Mouse (Mus musculus) hindbrain, postnatal 0 days (tissue): ENCODE data around the gene Alox12. TPM values are rescaled to one million over a fixed set of nuclear protein-coding genes. Genes with fewer than 3 reads are reported as not detected.

Experiments
- ATAC-seq: fragments of 200-750 bp; cut with Nextera tagmentation; 2 replicates; pipeline ENCODE4 v1.8.0; 2017; ENCODE audit warnings: mild to moderate bottlenecking, moderate TSS enrichment, moderate library complexity
- DNase-seq: peaks from one replicate; pipeline ENCODE4 v3.0.0-alpha.2; 2015; ENCODE audit warnings: low spot score
- H3K27ac ChIP-seq: fragments of 300-500 bp; sonication (generic); 2 replicates; pipeline ENCODE4 v1.5.1; 2014; ENCODE audit warnings: mild to moderate bottlenecking
- H3K27me3 ChIP-seq: fragments of 300-500 bp; sonication (generic); 2 replicates; pipeline ENCODE4 v1.6.1; 2014; ENCODE audit warnings: low read length, mixed read lengths; ENCODE audit not compliant: insufficient read depth
- H3K36me3 ChIP-seq: fragments of 300-500 bp; sonication (generic); 2 replicates; pipeline ENCODE4 v1.6.1; 2014; ENCODE audit warnings: low read length, mixed read lengths; ENCODE audit not compliant: insufficient read depth
- H3K4me1 ChIP-seq: fragments of 300-500 bp; sonication (generic); 2 replicates; pipeline ENCODE4 v1.6.1; 2014; ENCODE audit warnings: antibody characterized with exemption, low read length, mixed read lengths; ENCODE audit not compliant: insufficient read depth
- H3K4me2 ChIP-seq: fragments of 300-500 bp; sonication (generic); 2 replicates; pipeline ENCODE4 v1.6.1; 2014; ENCODE audit warnings: low read depth, mild to moderate bottlenecking, low read length, moderate library complexity, mixed read lengths
- H3K4me3 ChIP-seq: fragments of 300-500 bp; sonication (generic); 2 replicates; pipeline ENCODE4 v1.5.1; 2014; ENCODE audit warnings: low read length
- H3K9ac ChIP-seq: fragments of 300-500 bp; sonication (generic); replicated peaks from 2 replicates; pipeline ENCODE4 v1.6.1; 2014; ENCODE audit warnings: mild to moderate bottlenecking, low read length, moderate library complexity, mixed read lengths
- H3K9me3 ChIP-seq: fragments of 300-500 bp; sonication (generic); 2 replicates; pipeline ENCODE4 v1.6.1; 2016; ENCODE audit warnings: low read length, mixed read lengths
- CTCF ChIP-seq: IDR thresholded peaks from 2 replicates; pipeline ENCODE4 v1.5.1; 2016; ENCODE audit warnings: antibody characterized with exemption, control low read depth, low read depth
- WGBS: fragments of 180-500 bp; shearing (Covaris S2); extraction: QIAGEN DNeasy Blood & Tissue Kit; methylation state at CpG from one replicate; pipeline ENCODE4 v1.1.7; 2014; 5-methylcytosine and 5-hydroxymethylcytosine counted together
- polyA plus RNA-seq: library from polyadenylated mRNA; unstranded; fragments of >200 nt; fragmentation: Nextera tagmentation; extraction: Ambion mirVana; gene quantifications from 2 replicates; pipeline ENCODE4 v1.2.1, GENCODE M21; 2015
- total RNA-seq: library from RNA; depleted of rRNA; stranded (reverse); fragments of >200 nt; gene quantifications from 2 replicates; pipeline ENCODE4 v1.2.3, GENCODE M21; 2014

Gene Alox12
- total and polyA plus RNA-seq, 2 experiments from 2014 or later: 0.16 to 0.49 TPM

DNA sequence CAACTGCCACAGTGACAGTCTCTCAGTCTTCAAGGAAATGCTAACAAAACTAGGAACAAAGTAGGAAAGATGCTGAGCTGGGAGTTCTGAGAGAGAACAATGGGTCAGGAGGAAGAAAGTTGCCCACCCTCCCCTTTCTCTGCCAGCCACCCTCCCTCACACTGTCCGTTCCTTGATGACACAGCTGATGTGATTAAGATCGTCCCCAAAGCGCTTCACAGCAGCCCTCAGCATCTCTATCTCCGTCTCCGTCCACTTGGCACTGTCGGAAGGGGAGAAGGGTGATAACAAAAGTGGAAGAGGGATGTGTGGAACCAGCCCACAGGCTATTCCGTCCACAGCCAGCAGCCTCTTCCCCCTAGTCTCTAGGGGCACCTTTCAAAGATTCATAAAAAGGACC is 18.4 kb downstream of the Alox12 start:
- no peaks in the 10 kb centered on the region for H3K27me3 ChIP-seq
- H3K9me3 ChIP-seq: no peaks in the 10 kb centered on the region
- H3K4me3 ChIP-seq: peak overlapping the region; percentile 96
- WGBS: 19% methylated on average over 7 of the region's 7 CpGs
- H3K4me1 ChIP-seq: peaks cover 10% of the 10 kb centered on the region
- TF ChIP-seq CTCF: no peak
- no peak for ATAC-seq
- H3K36me3 ChIP-seq: peaks cover 14% of the 10 kb centered on the region; the same call in 1 of the 2 replicates
- peak overlapping the region; percentile 90 for H3K4me2 ChIP-seq
- peak overlapping the region; percentile 96 for H3K27ac ChIP-seq
- peak overlapping the region; percentile 84 for H3K9ac ChIP-seq
- DNase-seq: no peak

DNA sequence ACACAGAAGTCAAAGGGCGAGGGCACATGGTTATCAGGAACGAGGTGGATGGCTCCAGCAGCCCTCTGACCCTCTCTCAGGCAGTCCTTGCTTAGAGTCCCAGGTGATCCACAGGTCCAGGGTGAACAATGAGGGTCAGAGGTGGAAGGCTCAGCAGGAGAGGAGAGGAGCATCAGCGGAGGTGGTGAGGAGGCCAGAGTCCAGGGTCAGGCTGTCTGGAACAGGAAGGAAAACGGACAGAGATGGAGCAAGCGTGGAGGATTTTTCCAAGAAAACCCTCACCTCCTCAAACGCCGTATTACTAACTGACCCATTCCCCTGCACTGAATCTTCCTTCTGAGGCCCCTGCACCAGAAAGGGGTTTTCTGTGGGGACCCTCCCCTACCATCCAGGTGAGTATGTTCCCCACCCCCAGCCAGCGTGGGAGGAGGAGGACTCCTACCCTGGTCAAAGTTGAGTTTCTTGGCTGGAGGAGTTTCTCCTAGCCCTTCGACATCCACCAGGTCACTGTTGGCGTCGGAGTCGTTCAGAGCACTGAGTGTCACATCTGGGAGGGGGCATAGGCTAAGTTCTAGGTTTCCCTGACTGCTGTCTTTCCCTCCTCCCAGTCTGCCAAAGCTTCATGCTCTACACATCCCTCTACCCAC is 19.8 kb downstream of the Alox12 start:
- ATAC-seq (no peak), DNase-seq (no peak)
- Histone ChIP-seq H3K4me3 (no peak overlapping the region), H3K9ac (no peak overlapping the region), H3K27me3 (no peaks in the 10 kb centered on the region), H3K36me3 (peaks cover 14% of the 10 kb centered on the region; the same call in 1 of the 2 replicates), H3K4me1 (peaks cover 10% of the 10 kb centered on the region), H3K27ac (no peak overlapping the region), H3K4me2 (no peak overlapping the region), H3K9me3 (no peaks in the 10 kb centered on the region)
- 91% methylated on average over 12 of the region's 12 CpGs for WGBS
- no peak for TF ChIP-seq CTCF

DNA sequence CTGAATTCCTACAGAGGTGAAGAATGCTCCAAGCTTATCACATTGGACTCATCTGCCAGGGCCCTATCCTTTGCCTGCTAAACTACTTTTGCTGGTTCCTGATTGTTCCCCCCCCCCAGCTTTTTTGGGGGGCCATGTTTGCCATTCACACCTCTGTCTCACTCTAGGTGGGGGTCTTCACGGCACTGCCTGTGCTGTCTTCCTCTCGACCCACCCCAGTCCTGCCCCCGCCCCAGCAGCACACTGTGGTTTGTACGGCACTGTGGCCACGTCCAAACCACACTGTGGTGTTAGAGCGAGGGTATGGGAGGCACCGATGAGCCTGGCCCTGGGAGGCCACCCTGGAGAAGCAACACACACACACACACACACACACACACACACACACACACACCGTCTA is 20.7 kb downstream of the Alox12 start:
- Histone ChIP-seq H3K4me3 (no peak overlapping the region), H3K27me3 (0 out of 2 replicates have a peak, but pooled peaks cover 4% of the 10 kb centered on the region), H3K4me2 (0 out of 2 replicates have a peak overlapping the region, but pooled peaks have one; percentile 18), H3K36me3 (peaks cover 14% of the 10 kb centered on the region; the same call in 1 of the 2 replicates), H3K9me3 (no peaks in the 10 kb centered on the region), H3K4me1 (peaks cover 10% of the 10 kb centered on the region), H3K27ac (no peak overlapping the region), H3K9ac (no peak overlapping the region)
- ATAC-seq (no peak), DNase-seq (no peak)
- no peak for TF ChIP-seq CTCF
- 81% methylated on average over 8 of the region's 8 CpGs for WGBS

DNA sequence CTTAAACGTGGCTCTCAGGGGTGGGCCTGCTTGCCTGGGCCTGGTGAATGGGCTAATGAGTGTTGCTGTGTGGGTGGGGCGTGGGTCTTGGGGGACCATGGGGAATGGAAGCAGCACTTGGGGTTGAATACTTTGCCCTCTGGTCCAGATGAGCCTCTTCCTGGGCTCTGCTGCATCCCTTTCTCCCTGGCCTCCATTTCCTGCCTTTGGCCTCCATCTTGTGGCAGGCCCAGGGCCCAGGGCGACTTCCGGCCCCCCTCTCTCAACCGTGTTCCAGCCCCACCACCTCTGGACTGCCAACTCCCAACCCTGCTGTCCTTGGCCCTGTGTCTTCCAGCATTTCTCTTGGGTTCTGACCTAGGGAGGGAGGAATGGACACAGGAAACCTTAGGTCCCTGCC is 21.1 kb downstream of the Alox12 start:
- Histone ChIP-seq H3K4me1 (peaks cover 10% of the 10 kb centered on the region), H3K4me2 (0 out of 2 replicates have a peak overlapping the region, but pooled peaks have one; percentile 18), H3K9ac (no peak overlapping the region), H3K27me3 (0 out of 2 replicates have a peak, but pooled peaks cover 6% of the 10 kb centered on the region), H3K36me3 (peaks cover 14% of the 10 kb centered on the region; the same call in 1 of the 2 replicates), H3K27ac (no peak overlapping the region), H3K9me3 (no peaks in the 10 kb centered on the region), H3K4me3 (no peak overlapping the region)
- 48% methylated on average over 5 of the region's 5 CpGs for WGBS
- no peak for TF ChIP-seq CTCF
- no peak for ATAC-seq
- DNase-seq: no peak

DNA sequence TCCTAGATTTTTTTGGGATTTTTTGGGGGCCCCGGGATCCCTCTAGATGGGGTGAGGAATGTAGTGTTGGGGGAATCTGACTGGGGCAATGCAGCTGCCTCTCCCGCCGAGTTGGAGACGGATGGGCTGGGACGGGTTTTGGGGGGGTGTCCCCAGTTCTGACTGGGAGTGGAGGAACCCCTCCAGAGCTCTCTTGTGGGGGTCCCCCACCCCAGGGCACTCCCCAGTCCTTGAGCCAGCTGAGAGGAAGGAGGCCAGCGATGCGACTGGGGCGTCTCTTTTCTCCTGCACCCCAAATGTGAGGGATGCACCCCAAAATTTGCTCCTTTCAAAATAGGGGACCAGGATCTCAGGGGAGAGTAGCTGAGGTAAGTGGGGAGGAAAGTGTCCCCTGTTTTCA is 22.1 kb downstream of the Alox12 start:
- Histone ChIP-seq H3K4me3 (peak overlapping the region; percentile 42), H3K4me2 (peak overlapping the region; percentile 61), H3K27me3 (0 out of 2 replicates have a peak, but pooled peaks cover 6% of the 10 kb centered on the region), H3K9me3 (no peaks in the 10 kb centered on the region), H3K27ac (no peak overlapping the region), H3K4me1 (peaks cover 10% of the 10 kb centered on the region), H3K36me3 (peaks cover 14% of the 10 kb centered on the region; the same call in 1 of the 2 replicates), H3K9ac (peak overlapping the region; percentile 61)
- ATAC-seq (no peak), DNase-seq (no peak)
- TF ChIP-seq CTCF: no peak
- 29% methylated on average over 8 of the region's 8 CpGs for WGBS

DNA sequence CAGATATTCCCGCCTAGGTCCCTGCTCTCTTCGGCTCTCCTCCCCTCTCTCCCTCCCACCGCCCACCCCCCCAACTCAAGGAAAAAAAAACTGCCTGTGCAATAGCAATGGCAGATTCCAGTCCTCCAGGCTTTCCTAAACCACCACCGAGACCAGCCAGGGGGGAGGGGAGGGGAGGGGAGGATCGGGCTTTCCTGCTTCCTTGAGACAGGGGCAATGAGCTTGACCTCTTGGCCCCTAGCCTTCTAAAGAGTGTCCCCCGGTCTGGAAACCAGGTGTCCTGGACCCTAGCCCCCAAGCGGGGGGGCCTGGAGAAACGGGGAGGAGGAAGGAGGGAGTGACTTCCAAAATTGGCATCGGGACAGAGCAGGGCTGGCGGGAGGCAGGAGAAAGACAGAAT is 22.6 kb downstream of the Alox12 start:
- 0 out of 2 replicates have a peak, but pooled peaks cover 6% of the 10 kb centered on the region for H3K27me3 ChIP-seq
- peak overlapping the region; percentile 61 for H3K4me2 ChIP-seq
- H3K36me3 ChIP-seq: peaks cover 14% of the 10 kb centered on the region; the same call in 1 of the 2 replicates
- H3K9me3 ChIP-seq: no peaks in the 10 kb centered on the region
- H3K27ac ChIP-seq: no peak overlapping the region
- peak overlapping the region; percentile 61 for H3K9ac ChIP-seq
- peak overlapping the region; percentile 42 for H3K4me3 ChIP-seq
- TF ChIP-seq CTCF: no peak
- H3K4me1 ChIP-seq: peaks cover 10% of the 10 kb centered on the region
- DNase-seq (peak; percentile 68), ATAC-seq (0 out of 2 replicates have a peak, but pooled peaks have one; percentile 4)
- 5% methylated on average over 10 of the region's 10 CpGs for WGBS
